Mouse (Mus musculus): ENCODE data around the gene Sfxn1.

The Sfxn1 gene

DNA sequence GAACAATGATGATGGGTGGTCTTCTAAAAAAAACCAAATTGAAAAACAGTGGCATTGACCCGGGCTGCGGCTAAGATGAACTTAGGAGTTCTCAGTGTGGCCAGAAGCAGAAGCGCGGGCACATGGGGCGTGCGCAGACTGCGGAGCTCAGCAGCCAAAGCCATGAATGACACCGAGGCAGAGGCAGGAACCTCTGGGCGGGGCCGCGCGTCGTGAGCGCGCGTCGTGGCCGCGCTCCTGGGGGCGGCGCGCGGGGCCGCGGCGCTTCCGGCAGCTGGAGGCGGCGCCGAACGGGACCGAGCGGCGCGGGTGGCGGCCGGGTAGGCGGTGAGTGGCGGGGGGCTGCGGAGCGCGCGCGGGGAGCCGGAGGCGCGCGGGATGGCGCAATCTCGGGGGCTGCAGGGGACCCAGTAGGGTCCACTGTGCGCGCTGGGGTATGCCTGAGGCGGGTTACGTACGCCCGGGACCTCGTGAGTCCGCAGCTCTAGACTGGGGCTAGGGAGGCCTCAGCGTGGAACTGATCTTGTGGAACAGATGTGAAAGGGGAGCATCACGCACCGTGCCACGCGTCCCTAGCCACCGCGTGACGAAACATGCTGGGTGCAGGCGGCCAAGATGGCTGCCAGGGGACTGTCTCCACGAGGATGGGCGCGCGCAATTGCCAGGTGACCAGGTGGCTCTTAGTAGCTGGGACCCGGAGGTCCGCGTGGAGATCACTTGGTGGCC, at the start of gene Sfxn1:
Gene Sfxn1 (plus strand): TSS at position 264 of the 726 bp plus-strand sequence.
- DNase-seq (ENCODE audit: low spot score in 2 of 2): peak; percentile 84 to 89

DNA sequence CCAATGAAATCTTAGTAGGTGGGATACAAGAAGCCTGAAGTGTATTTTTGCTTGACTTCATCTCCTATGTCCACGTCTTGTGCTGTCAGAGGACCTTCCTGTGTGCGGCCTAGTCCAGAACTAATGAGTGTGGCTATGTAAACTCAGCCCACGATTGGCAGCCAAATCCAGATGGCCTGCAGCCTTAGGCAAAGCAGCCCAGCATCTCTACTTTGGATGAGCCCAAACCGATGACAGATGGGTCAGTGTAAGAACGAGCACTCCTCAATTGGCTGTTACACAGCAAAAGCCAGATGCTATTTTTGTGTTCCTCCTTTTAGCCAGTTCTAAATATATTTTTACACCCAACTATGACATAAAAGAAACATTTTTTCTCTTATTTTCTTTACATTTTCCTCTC, 48.4 kb upstream of the Sfxn1 start:
- DNase-seq (ENCODE audit: low spot score in 2 of 2): peak; percentile 59 to 81

DNA sequence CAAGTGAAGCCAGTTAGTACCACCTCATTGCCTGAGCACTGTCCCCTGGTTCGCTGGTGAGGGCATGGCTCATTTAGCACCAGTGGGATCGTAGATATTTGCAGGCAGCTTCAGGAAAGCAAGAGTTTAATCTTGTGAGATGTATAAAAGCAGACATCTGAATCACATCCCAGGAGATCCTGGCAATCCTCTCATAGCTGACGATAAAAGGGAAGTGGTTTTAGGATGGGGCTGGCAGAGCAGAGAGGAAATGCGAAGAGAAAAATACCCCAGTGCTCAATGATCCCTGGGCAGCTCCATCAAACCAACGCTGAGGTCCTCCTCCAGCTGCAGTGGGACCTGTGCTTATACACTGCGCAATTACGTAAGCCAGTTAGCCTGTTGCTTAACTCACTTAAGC, 44.6 kb upstream of the Sfxn1 start:
- no peak for DNase-seq (ENCODE audit: low spot score in 2 of 2)

DNA sequence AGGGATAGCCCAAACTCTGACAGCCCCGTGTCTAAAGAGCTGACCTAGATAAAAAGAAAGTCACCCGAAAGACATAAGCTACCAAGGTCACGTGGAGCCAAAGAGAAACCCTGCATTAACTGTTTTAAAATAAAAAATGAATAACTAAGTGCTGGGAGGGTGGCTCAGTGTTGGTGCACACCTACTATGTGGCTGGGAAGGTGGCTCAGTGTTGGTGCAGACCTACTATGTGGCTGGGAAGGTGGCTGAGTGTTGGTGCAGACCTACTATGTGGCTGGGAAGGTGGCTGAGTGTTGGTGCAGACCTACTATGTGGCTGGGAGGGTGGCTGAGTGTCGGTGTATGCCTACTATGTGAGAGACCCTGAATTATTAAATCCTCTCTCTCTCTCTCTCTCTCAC, 38.0 kb upstream of the Sfxn1 start:
- no peak for DNase-seq (ENCODE audit: low spot score in 2 of 2)

DNA sequence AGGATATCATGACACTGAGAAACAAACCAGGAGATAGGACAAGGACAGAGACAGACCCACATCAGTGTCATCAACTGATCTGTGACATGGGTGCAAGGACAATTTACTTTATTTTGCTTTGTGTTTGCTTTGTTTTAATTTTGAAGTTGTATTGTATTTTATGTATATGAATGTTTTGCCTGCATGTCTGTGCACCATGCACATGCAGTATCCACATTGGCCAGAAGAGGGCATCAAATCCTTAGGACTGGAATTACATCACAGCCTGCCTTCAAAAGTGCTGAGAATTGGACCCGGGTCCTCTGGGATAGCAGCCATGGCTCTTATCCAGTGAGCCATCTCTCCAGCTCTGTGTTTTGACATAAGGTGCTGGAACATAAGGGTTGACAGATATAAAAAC, 36.1 kb upstream of the Sfxn1 start:
- DNase-seq (ENCODE audit: low spot score in 2 of 2): no peak

DNA sequence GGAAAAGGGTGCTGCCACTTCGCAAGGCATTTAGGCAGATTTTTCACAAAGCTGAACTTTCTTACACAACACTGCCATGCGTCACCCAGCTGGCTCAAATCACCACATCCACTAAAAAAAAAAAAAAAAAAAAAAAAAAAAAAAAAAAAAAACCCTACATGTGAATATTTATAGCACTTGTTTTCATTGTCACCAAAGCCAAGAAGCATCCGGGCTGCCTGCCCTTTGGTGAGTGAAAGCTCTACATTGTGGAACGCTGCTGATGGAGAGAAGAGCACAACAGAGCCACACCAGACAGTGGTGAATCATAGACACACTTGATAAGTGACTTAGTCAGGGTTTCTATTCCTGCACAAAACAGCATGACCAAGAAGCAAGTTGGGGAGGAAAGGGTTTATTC, 33.7 kb upstream of the Sfxn1 start:
- no peak for DNase-seq (ENCODE audit: low spot score in 2 of 2)

DNA sequence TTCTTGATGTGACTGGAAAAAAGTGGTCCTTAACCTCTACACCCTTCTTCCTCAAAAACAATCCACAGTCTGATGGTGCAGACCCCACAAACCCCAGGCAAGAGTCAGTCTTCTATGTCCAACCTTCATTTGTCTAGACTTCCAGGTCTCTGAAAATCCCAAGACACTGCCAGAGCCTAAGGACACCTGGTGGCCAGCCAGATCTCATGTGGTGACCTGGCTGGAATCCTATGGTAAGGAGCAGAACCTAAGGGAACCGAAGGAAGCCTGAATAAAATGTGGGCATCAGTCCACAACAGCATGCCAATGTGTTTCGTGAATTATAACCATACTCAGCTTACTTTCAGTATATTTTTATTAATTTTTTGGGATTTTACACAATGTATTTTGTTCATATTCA, 31.4 kb upstream of the Sfxn1 start:
- DNase-seq (ENCODE audit: low spot score in 2 of 2): no peak

DNA sequence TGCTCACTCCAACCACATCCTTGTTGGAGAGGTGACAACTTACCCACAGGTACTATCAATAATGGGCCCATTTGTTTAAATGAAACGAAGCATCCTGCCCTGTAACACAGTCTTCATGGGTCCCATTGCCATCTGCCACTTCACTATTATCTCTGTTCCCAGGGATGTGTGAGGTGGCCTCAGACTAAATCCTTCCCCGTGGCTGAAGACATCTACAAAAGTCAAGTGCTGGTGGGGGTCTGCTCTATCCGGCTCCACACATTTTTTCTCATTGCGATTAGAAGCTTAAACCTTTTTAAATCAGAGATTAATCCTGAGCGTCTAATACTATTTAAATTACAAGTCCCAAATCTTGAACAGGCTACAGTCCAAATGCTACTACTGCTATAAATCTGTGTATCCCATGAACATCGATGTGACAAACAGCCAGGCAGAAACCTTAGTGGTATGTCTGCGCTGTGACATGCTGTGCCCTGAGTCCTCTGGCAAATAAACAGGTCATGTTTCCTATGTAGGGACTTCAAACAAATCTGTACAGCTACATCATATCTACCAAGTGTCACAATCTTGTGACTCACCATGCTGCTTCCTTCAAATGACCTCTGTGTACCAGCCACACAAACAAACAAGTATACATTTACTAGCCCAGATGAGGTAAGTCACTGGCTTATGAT, 22.9 kb upstream of the Sfxn1 start:
- no peak for DNase-seq (ENCODE audit: low spot score in 2 of 2)

DNA sequence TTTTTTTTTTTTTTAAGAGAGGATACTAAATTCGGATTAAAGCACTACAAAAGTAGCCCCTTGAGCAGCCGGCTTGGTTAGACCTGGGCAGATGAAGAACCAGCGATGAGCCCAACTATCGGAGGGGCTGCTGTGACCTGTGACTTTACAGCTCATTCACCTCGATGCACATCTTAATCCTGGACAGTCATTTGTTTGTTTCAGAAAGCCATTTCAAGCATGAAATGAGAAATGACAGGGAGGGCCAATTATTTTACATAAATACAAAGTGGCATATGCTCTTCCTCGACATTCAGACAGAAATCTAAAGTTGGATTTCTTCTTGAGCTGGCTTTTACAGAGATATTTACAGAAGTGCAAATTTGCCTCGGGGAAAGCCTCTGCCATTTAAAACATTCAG, 20.0 kb upstream of the Sfxn1 start:
- no peak for DNase-seq (ENCODE audit: low spot score in 2 of 2)

DNA sequence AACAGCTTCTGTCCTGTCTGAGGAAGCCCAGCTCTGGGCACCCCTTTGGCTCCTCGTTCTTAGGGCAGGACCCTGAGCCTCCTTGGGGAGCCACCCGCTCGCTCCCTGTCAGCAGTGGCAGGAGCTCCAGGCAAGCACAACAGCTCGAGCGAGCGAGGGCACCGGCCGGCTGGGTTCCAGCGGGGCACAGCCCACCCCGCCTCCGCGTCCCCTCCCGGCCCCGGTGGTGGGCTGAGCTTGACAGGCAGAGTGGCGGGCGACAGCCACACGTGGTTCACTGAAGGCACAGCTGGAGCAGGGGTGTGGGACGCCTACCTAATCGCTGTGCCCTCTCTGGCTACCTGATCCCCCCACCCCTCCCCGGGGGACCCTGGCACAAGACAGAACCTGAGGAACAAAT, 16.7 kb upstream of the Sfxn1 start:
- peak; percentile 51 to 57 for DNase-seq (ENCODE audit: low spot score in 2 of 2)

DNA sequence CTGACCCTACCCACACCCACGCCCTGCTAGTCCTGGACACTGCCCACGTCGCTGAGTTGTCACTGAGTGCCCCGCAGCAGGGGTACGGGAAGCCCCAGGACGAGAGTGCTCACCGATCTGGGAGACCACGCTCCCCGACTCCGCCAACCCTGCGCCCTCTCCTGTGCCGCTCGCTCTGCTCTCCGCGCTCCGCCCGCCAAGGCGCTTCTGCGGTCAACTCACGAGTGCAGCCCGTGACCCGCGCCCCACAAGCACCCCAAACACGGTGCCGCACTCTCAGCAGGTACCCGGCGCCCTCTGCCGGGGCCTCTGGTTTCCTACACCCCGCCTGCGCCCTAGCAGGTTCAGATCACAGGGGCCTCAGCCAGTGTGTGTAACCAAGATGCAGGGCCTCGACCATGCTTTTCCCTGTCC, 16.2 kb upstream of the Sfxn1 start, which contains the start of gene Drd1:
Gene Drd1 (minus strand): TSS at position 258 of the 414 bp plus-strand sequence.
- peak; percentile 83 to 88 for DNase-seq (ENCODE audit: low spot score in 2 of 2)

DNA sequence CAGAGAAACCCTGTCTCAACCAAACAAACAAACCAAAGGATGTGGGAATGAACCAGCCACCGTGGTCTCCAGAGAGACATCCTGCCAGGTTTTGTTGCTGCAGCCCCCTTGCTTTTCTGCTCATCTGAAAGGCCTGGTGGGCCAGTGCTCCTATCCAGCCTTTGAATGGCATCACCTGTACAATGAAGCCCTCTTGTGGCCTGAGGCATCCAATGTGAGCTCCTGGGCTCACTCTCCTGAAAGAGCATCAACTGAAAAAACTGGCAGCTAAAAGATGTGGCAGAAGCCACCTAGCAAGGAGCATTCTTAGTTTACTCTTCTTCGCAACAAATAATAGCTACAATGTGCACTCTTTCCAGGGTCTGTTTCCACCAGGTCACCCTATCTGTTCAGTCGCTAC, 9.6 kb upstream of the Sfxn1 start:
- DNase-seq (ENCODE audit: low spot score in 2 of 2): no peak

DNA sequence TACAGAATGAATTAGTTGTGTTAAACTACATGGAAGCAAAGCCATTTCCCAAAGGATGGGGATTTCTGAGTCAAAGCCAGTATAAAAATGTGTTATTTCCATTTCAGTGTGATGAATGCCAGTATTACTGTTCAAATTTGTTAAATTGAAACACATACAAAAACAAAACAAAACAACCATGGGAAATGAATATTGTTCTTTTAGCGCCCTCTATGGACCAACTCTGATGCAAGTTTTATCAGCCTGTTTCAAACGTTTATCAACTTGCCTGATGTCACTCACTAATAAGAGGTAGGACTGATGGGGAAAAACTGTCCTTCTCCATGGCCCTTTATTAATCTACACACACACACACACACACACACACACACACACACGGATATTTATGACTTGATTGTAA, 8.4 kb upstream of the Sfxn1 start:
- no peak for DNase-seq (ENCODE audit: low spot score in 2 of 2)

DNA sequence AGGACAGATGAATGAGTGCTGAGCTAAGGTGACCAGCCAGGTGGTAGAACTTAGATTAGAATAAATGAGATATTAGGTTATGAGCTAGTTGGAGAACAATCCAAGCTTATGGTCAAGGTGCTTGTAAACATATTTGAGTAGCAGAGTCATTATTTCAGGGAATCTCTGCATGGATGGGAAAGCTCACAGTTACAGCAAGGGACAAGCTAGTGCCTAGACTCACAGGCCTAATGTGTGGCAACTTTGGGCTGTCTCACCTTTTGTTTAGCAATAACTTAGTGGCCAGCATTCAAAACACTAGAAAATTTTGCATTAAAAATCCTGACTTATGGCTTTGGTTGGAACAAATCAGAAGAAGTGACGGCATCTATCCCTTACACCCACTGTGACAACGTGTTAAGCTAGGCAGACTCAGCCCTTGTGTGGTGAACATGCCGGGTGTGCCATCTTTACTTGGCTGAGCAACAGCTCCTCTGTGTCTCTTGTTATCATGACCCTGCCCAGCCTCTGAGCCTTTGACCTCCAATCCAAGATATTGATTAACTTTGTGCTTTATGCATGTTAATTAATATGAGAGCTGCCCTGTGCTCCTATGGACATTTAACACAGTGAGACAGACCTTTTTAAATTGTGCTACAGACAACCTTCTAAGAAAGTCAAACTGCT, 5.5 kb upstream of the Sfxn1 start:
- no peak for DNase-seq (ENCODE audit: low spot score in 2 of 2)

DNA sequence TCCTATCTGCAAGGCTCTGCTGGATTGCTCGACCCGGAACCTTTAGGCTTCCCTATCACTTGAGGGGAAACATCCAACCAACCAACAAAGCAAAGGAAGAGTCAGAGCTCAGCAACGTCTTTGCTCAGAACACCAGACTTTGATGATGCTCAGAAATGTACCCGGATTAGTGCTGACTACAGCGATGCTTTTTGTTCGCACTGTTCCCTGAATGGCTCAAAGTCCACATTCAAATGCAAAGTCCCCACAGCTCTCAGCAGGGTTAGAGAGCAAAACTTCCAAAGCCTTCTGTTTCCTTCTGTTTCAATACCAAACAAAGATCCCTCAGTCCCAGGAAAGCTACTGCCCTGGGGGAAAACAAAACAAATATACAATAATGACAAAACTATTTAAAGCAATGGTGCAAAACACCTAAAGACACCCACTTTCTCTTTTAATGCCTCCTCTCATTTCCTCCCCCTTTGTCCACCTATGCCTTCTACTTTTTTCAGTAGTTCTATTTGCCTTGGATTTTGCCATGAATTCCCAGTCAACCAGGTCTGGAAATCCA, 4.0 kb upstream of the Sfxn1 start:
- no peak for DNase-seq (ENCODE audit: low spot score in 2 of 2)

DNA sequence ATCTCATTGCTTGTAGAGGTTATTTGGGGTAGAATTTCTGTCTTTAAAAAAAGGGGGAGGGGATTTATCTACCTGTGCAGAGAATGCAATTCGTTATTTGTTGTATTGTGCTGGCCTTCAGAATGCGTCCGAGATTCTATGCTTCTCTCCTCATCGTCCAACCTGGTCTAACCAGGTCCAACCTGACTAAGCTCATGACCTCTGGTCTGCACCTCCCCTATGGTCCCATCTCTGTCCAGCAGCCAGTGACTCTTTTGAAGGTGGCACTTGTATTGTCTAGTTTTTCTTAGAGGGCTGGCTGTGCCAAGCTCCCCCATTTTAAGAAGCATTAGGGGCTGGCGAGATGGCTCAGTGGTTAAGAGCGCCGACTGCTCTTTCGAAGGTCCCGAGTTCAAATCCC, 658 bp upstream of the Sfxn1 start:
- DNase-seq (ENCODE audit: low spot score in 2 of 2): no peak

DNA sequence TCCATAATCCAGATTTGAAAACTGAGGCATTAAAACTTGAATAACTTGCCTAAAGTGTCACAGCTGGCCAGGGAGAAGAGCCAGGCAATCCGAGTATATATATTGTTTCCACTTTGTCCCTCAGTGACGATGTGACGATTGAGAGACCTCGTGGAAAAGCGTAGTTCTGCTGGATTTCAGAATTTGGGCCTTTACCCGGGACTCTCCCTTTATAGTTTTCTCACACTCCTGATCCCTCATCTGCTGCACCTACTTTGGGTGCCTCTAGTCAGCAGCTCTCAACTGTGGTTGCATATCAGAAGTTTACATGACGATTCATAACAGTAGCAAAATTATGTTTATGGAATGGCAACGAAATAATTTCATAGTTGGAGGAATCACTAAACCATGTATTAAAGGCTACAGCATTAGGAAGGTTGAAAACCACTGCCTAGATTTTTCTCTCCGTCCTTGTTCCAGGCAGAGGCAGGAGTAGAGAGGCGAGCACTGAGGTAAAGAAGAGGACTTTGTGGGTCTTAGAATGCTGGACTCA, 923 bp downstream of the Sfxn1 start:
- no peak for DNase-seq (ENCODE audit: low spot score in 2 of 2)

DNA sequence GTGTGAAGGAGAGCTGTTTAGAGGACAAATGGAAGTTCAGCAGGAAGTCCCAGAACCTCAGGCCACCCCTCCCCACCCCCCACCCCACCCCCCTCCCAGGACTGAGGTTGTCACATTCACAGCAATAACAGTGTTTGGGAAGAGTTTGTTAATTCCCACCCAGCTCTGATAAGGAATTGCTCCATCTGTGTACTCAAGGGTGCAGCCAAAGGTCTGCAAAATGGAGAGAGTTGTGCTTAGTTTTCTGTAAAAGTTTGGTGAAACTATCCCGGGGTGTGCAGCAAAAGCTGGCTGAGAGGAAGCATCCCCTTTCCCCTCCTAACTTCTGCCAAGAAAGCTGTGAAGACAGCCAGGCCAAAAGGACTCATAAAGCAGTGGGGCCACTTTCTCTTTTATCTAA, 1.4 kb downstream of the Sfxn1 start:
- DNase-seq (ENCODE audit: low spot score in 2 of 2): no peak

DNA sequence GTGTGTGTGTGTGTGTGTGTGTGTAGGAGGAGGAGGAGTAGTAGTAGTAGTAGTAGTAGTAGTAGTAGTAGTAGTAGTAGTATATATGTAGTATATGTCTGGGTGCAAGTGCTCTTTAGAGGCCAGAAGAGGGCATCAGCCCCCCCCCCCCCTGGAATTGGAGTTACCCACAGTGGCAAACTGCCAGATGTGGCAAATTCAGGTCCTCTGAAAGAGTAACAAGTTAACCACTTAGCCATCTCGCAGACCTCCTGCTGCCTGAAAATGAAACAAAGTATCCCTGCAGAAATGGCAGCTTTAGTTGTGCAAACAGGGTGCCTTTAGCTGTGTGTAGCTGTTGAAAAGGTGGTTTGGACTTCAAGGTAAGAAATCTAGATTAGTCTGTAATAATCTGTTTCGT, 1.8 kb downstream of the Sfxn1 start:
- DNase-seq (ENCODE audit: low spot score in 2 of 2): no peak

DNA sequence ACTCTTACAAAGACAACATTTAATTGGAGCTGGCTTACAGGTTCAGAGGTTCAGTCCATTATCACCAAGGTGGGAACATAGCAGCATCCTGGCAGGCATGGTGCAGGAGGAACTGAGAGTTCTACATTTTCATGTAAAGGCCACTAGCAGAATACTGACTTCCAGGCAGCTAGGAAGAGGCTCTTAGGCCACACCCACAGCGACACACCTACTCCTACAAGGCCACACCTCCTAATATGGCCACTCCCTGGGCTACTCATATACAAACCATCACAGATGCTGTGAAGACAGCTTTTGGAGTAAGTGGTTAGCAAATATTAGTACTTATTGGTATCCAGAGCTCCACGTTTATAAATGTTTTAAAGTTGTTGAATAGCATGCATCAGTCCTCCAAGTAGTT, 3.7 kb downstream of the Sfxn1 start:
- DNase-seq (ENCODE audit: low spot score in 2 of 2): no peak

DNA sequence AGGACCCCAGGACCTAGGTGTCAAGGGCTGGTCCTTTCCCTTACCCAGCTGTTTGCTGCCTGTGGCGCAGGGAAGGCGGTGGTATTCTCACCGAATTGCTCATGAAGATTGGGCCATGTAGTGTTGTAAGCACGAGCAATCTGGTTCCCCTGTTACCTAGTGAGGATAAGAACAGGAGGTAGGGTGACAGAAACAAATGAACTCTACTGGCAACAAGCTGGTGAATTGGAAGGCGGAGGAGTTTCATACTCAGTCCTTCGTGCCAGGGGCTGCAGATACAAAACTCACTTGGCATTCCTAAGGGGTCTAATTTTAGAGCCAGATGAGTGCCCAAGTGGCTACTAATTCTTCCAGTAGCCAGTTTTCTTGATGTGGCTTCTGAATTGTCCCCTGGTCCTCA, 4.4 kb downstream of the Sfxn1 start:
- no peak for DNase-seq (ENCODE audit: low spot score in 2 of 2)

DNA sequence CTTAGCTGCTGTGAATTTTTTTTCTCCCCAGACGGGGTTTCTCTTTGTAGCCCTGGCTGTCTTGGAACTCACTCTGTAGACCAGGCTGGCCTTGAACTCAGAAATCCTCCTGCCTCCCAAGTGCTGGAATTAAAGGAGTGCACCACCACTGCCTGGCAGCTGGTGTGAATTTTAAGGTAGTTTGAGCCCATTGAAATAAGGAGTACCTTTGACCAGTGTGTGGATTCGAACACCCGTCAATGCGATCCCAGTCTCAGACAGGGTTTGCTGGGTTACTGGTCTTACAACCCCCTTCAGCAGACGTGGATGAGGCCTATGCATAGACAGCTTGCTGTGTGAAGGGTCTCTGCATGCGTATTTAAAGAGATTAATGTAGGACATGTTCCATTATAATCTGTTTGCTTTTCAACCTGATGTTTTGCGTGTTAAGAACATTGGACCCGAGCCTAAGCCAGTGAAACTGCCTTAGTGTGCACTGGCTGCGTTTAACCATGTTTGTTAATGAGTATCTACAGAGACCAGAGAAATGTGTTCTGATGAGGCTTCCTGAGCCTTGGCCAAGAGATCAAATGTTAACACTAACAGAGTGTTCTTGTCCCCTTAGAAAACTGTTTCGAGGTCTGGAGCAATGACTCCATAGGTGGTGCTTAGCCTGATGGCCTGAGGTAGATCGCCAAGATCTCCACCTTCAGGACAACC, 5.2 kb downstream of the Sfxn1 start:
- DNase-seq (ENCODE audit: low spot score in 2 of 2): no peak

Data from right cerebral cortex, postnatal 10 days (tissue).